Mouse (Mus musculus): ENCODE results near the gene Ptgr2.

DNA sequence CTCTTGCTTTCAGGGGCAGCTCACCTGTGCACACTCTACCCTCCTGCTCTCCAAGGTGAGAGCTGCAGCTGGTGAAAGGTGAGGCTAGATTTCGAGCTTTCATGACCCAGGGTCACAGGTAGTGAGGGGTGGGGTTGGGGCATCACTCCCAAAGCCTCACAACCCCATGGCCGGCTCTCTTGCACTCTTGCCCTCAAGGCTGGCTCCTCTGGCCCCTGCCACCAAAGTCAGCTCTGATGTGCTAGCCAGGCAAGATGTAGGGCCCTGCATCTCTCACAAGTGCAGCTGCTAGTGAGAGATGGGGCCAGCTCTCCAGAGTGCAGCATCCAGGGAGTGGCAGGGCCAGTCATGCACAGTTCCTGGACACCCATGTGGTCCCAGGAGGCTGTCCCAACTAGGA, 17.8 kb upstream of the Ptgr2 start:
- TF ChIP-seq CTCF (IDR thresholded peaks at IDR 0.05; ENCODE audit: borderline replicate concordance, extremely low read depth, insufficient read depth, insufficient read length) (no peak), POLR2A (IDR thresholded peaks at IDR 0.05; ENCODE audit: borderline replicate concordance, extremely low read depth, insufficient read depth, insufficient read length, poor library complexity, severe bottlenecking) (no peak)
